Mouse (Mus musculus): Measurements from ENCODE around the gene Gpld1. TPM values are rescaled to one million over a fixed set of nuclear protein-coding genes. Genes with fewer than 3 reads are reported as not detected.

The Gpld1 gene
- polyA plus RNA-seq, 1 experiment from 2014 or later, result 0.87 TPM

DNA sequence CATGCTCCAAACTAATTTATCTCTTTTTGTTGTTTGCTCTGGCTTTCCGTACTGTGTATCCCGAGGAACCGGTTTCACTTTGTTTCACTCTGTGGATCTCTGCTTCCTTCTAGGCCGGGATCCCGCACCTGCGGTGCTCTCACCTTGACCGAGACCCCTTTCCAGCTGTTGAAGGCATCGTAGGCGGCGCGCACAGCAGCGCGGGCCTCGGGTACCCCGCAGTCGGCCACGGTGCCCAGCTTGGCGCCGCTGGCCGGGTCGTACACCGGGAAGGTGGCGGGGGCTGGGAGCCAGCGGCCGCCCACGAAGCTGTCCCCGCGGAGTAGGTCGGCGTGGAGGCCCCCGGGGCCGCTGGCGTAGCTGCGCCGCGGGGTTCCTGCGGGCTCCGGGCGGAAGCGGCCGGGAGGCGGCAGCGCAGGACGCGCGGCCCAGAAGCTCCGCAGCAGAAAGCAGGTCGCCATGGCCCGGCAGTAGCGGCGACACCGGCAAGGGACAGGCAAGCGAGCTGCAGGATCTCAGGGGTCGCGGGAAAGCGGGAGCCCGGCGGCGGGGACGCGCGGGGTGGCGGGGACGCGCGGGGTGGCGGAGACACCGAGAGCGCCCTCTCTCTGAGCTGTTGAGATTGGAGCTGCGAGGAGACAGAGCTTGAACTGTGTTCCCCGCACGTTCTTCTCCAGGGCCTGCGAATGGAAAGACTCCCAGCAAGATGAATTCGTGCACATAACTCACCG, 5.7 kb upstream of the Gpld1 start, which contains the start of gene Aldh5a1:
Gene Aldh5a1, minus strand, starts transcription at position 554 of the 731 bp plus-strand sequence.
- WGBS, result under 1% methylated on average over 75 of the region's 75 CpGs
- Histone ChIP-seq H3K27ac (ENCODE audit: low read depth, low read length) (peak within 1 kb of the TSS; percentile 53; the same call in 1 of the 2 replicates), H3K9me3 (ENCODE audit: control insufficient read depth, low read length) (no peaks in the 10 kb centered on the region), H3K36me3 (ENCODE audit: control insufficient read depth, insufficient read depth, low read length) (no peaks in the 10 kb centered on the region), H3K4me3 (ENCODE audit: low read depth, low read length) (peak within 1 kb of the TSS; percentile 82), H3K27me3 (ENCODE audit: control insufficient read depth, insufficient read depth, low read length) (no peaks in the 10 kb centered on the region), H3K4me1 (replicated peaks; ENCODE audit: control insufficient read depth, insufficient read depth, low read length) (0 out of 2 replicates have a peak, but pooled peaks cover 2% of the 10 kb centered on the region), H3K4me2 (ENCODE audit: low read depth, low read length, severe bottlenecking) (peak within 1 kb of the TSS; percentile 88), H3K9ac (ENCODE audit: low read length) (peak within 1 kb of the TSS; percentile 92)
- DNase-seq (ENCODE audit: low spot score) (peak; percentile 91), ATAC-seq (replicated peaks; ENCODE audit: low FRiP score) (peak; percentile 89)

DNA sequence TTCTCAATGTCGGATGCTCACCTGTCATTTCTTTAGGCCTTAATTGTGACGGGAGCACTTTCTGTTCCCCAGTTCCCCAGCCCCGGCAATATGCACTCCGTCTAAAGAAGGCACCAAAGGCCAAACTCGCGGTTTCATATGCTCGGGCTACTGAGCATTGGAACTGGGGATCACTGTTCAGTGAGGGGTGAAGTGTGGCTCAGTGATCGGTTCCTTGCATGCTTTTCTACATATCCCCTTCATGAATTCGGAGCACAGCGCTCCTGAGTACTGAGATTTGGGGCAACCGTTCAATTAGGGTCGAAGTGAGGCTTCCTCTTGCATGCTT, 5.1 kb upstream of the Gpld1 start:
- ATAC-seq (replicated peaks; ENCODE audit: low FRiP score) (peak; percentile 45), DNase-seq (ENCODE audit: low spot score) (no peak)
- 17% methylated on average over 12 of the region's 12 CpGs for WGBS
- Histone ChIP-seq H3K4me1 (replicated peaks; ENCODE audit: control insufficient read depth, insufficient read depth, low read length) (0 out of 2 replicates have a peak, but pooled peaks cover 2% of the 10 kb centered on the region), H3K4me2 (ENCODE audit: low read depth, low read length, severe bottlenecking) (peak overlapping the region; percentile 88), H3K27me3 (ENCODE audit: control insufficient read depth, insufficient read depth, low read length) (no peaks in the 10 kb centered on the region), H3K36me3 (ENCODE audit: control insufficient read depth, insufficient read depth, low read length) (no peaks in the 10 kb centered on the region), H3K9me3 (ENCODE audit: control insufficient read depth, low read length) (no peaks in the 10 kb centered on the region), H3K9ac (ENCODE audit: low read length) (peak overlapping the region; percentile 92), H3K4me3 (ENCODE audit: low read depth, low read length) (peak overlapping the region; percentile 82), H3K27ac (ENCODE audit: low read depth, low read length) (no peak overlapping the region)

DNA sequence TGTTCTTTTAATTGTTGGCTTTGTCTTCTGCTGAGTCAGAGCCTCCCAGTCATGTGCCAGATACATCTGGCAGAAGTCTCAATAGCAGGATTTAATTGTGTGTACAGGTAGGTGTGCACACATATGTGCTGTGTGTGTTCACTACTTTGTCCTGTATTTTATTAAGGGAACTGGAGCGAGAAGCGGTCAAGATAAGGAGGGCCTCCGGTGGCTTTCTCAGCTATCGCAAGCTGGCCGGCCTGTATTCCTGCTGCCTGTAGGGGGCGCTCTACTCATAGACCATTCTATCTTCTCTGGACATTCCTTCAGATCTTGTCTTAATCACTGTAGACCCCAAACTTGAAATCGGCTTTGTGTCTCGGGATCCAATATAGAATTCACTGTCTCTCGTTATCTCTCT, 4.3 kb upstream of the Gpld1 start:
- Histone ChIP-seq H3K4me1 (replicated peaks; ENCODE audit: control insufficient read depth, insufficient read depth, low read length) (0 out of 2 replicates have a peak, but pooled peaks cover 2% of the 10 kb centered on the region), H3K36me3 (ENCODE audit: control insufficient read depth, insufficient read depth, low read length) (no peaks in the 10 kb centered on the region), H3K27ac (ENCODE audit: low read depth, low read length) (no peak overlapping the region), H3K4me3 (ENCODE audit: low read depth, low read length) (no peak overlapping the region), H3K9me3 (ENCODE audit: control insufficient read depth, low read length) (no peaks in the 10 kb centered on the region), H3K4me2 (ENCODE audit: low read depth, low read length, severe bottlenecking) (no peak overlapping the region), H3K27me3 (ENCODE audit: control insufficient read depth, insufficient read depth, low read length) (no peaks in the 10 kb centered on the region), H3K9ac (ENCODE audit: low read length) (no peak overlapping the region)
- DNase-seq (ENCODE audit: low spot score), result peak; percentile 81
- 28% methylated on average over 9 of the region's 9 CpGs for WGBS
- no peak for ATAC-seq (replicated peaks; ENCODE audit: low FRiP score)

DNA sequence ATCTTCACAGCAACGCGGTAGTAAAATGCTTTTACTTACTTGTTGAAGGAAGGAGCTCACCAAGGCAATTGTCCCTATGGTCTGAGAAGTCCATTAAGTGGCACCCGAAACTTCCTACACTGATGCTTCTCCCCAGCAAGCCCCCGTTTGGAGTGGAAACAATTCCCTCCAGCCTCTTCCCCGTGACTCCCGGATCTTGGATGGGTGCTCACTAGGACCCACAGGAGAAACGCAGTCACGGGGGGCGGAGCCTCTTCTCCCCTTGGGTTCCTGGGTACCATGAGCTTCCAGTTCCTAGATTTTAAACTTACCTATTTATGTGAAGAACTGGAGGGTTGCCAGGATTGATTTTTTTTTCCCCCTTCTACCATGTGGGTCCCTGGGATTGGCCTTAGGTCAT, 3.5 kb upstream of the Gpld1 start:
- Histone ChIP-seq H3K36me3 (ENCODE audit: control insufficient read depth, insufficient read depth, low read length) (no peaks in the 10 kb centered on the region), H3K9ac (ENCODE audit: low read length) (no peak overlapping the region), H3K4me1 (replicated peaks; ENCODE audit: control insufficient read depth, insufficient read depth, low read length) (0 out of 2 replicates have a peak, but pooled peaks cover 2% of the 10 kb centered on the region), H3K27ac (ENCODE audit: low read depth, low read length) (no peak overlapping the region), H3K9me3 (ENCODE audit: control insufficient read depth, low read length) (no peaks in the 10 kb centered on the region), H3K4me2 (ENCODE audit: low read depth, low read length, severe bottlenecking) (no peak overlapping the region), H3K4me3 (ENCODE audit: low read depth, low read length) (no peak overlapping the region), H3K27me3 (ENCODE audit: control insufficient read depth, insufficient read depth, low read length) (no peaks in the 10 kb centered on the region)
- WGBS, result 87% methylated on average over 9 of the region's 9 CpGs
- DNase-seq (ENCODE audit: low spot score), result no peak
- ATAC-seq (replicated peaks; ENCODE audit: low FRiP score), result no peak

DNA sequence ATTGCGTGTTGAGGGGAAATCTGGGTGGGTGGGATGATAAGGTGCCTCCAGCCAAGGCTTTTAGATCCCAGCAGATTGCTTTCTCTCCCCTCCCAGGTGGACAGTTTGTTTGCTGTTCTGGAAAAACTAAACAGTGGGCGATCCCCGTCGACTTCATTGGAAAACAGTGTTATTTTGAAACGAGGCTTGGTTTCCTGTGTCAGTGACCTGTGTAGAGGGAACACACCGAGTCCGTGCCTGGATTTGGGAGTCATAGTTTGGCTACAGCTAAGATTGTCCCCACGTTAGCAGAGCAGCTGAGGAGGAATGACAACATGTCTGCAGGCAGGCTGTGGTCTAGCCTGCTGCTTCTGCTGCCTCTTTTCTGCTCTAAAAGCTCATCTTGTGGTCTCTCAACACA, 351 bp downstream of the Gpld1 start:
- Histone ChIP-seq H3K9me3 (ENCODE audit: control insufficient read depth, low read length) (no peaks in the 10 kb centered on the region), H3K4me3 (ENCODE audit: low read depth, low read length) (no peak overlapping the region), H3K27me3 (ENCODE audit: control insufficient read depth, insufficient read depth, low read length) (no peaks in the 10 kb centered on the region), H3K4me2 (ENCODE audit: low read depth, low read length, severe bottlenecking) (no peak overlapping the region), H3K27ac (ENCODE audit: low read depth, low read length) (no peak overlapping the region), H3K9ac (ENCODE audit: low read length) (no peak overlapping the region), H3K36me3 (ENCODE audit: control insufficient read depth, insufficient read depth, low read length) (no peaks in the 10 kb centered on the region), H3K4me1 (replicated peaks; ENCODE audit: control insufficient read depth, insufficient read depth, low read length) (no peaks in the 10 kb centered on the region)
- ATAC-seq (replicated peaks; ENCODE audit: low FRiP score) (no peak), DNase-seq (ENCODE audit: low spot score) (no peak)
- WGBS, result 84% methylated on average over 8 of the region's 8 CpGs

DNA sequence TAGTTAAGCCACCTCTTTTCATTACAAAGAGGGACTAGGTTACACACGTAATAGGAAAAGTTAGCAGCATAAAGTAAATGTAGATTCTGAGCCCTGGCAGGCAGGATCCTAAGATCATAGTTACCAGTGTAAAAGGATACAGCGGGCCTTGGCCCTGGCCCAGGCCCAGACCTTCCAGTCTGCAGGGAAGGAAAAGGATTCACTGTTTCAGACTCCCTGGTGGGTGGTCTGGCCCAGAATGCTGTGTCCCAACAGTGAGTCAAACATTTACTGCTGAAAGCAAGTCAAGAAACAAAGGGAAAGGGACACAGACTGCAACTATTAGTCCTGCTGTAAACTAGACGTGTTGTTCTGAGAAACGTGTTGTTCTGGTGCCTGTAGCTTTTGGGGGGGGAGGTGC, 2.6 kb downstream of the Gpld1 start:
- ATAC-seq (replicated peaks; ENCODE audit: low FRiP score), result no peak
- no peak overlapping the region for H3K4me2 ChIP-seq (ENCODE audit: low read depth, low read length, severe bottlenecking)
- H3K27ac ChIP-seq (ENCODE audit: low read depth, low read length), result no peak overlapping the region
- H3K36me3 ChIP-seq (ENCODE audit: control insufficient read depth, insufficient read depth, low read length), result no peaks in the 10 kb centered on the region
- no peak for DNase-seq (ENCODE audit: low spot score)
- no peaks in the 10 kb centered on the region for H3K27me3 ChIP-seq (ENCODE audit: control insufficient read depth, insufficient read depth, low read length)
- no peak overlapping the region for H3K4me3 ChIP-seq (ENCODE audit: low read depth, low read length)
- H3K9ac ChIP-seq (ENCODE audit: low read length), result no peak overlapping the region
- no peaks in the 10 kb centered on the region for H3K9me3 ChIP-seq (ENCODE audit: control insufficient read depth, low read length)
- WGBS, result 23% methylated on average over 4 of the region's 4 CpGs
- H3K4me1 ChIP-seq (replicated peaks; ENCODE audit: control insufficient read depth, insufficient read depth, low read length), result no peaks in the 10 kb centered on the region

DNA sequence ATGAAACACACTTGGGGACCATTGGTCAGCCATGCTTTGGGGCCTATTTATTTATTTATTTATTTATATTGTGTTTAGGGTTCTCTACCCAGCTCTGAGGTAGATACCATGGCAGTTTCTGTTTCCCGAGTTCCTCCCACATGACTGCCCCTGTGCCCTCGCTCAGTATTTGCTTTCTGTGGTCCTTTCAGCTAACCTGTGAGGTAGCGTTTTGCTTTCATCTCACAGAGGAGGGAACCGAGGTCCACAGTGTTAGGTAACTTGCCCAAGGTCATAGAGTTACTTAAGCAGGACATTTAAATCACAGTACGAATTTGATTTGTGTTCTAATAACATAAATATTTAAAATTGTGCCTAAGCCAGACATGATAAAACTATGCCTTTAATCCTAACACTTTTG, 4.2 kb downstream of the Gpld1 start:
- Histone ChIP-seq H3K9ac (ENCODE audit: low read length) (no peak overlapping the region), H3K27me3 (ENCODE audit: control insufficient read depth, insufficient read depth, low read length) (no peaks in the 10 kb centered on the region), H3K9me3 (ENCODE audit: control insufficient read depth, low read length) (no peaks in the 10 kb centered on the region), H3K4me1 (replicated peaks; ENCODE audit: control insufficient read depth, insufficient read depth, low read length) (no peaks in the 10 kb centered on the region), H3K4me3 (ENCODE audit: low read depth, low read length) (no peak overlapping the region), H3K4me2 (ENCODE audit: low read depth, low read length, severe bottlenecking) (no peak overlapping the region), H3K36me3 (ENCODE audit: control insufficient read depth, insufficient read depth, low read length) (no peaks in the 10 kb centered on the region), H3K27ac (ENCODE audit: low read depth, low read length) (no peak overlapping the region)
- DNase-seq (ENCODE audit: low spot score) (no peak), ATAC-seq (replicated peaks; ENCODE audit: low FRiP score) (no peak)
- WGBS, result 86% methylated on average over 5 of the region's 5 CpGs

DNA sequence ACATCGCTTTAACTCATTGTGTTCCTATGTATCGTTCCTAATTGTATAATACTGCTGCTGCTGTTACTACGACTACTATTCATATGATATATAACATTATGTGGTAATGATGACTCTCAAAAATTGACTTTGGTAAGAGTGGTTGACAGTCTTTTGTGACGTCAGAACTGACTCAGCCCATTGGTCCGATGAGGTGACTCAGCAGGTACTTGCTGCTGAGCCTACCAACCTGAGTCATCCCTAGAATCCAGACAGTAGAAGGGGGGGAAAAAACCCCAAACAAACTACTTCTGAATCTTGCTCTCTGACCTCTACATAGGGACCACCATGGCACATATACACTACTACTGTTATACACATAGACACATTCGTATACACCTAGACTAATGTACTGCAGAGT, 5.9 kb downstream of the Gpld1 start:
- no peak for ATAC-seq (replicated peaks; ENCODE audit: low FRiP score)
- 91% methylated on average over 6 of the region's 6 CpGs for WGBS
- H3K27ac ChIP-seq (ENCODE audit: low read depth, low read length), result no peak overlapping the region

DNA sequence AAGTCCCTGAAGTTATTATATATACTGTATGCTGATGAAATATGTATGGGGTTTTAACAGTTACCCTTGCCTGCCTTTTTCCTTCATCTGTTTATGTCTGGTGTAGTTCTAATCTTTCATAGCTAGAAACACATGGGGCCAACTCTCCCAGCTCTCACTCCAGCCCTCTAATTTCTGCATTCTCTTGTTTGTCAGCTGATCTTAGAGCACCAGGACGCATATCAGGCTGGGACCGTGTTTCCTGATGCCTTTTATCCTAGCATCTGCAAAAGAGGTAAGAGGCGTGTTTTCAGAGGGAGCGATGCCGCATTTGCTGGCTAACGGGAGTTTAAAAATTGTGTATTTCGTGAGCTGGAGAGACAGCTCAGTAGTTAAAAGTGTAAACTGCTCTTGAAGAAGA, 9.7 kb downstream of the Gpld1 start:
- H3K36me3 ChIP-seq (ENCODE audit: control insufficient read depth, insufficient read depth, low read length), result no peaks in the 10 kb centered on the region
- no peak overlapping the region for H3K9ac ChIP-seq (ENCODE audit: low read length)
- no peaks in the 10 kb centered on the region for H3K9me3 ChIP-seq (ENCODE audit: control insufficient read depth, low read length)
- no peaks in the 10 kb centered on the region for H3K27me3 ChIP-seq (ENCODE audit: control insufficient read depth, insufficient read depth, low read length)
- no peak overlapping the region for H3K27ac ChIP-seq (ENCODE audit: low read depth, low read length)
- no peak overlapping the region for H3K4me2 ChIP-seq (ENCODE audit: low read depth, low read length, severe bottlenecking)
- WGBS, result 87% methylated on average over 7 of the region's 7 CpGs
- no peak overlapping the region for H3K4me3 ChIP-seq (ENCODE audit: low read depth, low read length)
- no peaks in the 10 kb centered on the region for H3K4me1 ChIP-seq (replicated peaks; ENCODE audit: control insufficient read depth, insufficient read depth, low read length)
- DNase-seq (ENCODE audit: low spot score), result no peak
- ATAC-seq (replicated peaks; ENCODE audit: low FRiP score), result no peak

More for the DNA sequence above, 5.9 kb downstream of the Gpld1 start:
- no peaks in the 10 kb centered on the region for H3K4me1 ChIP-seq (replicated peaks; ENCODE audit: control insufficient read depth, insufficient read depth, low read length)
- no peak overlapping the region for H3K9ac ChIP-seq (ENCODE audit: low read length)
- H3K36me3 ChIP-seq (ENCODE audit: control insufficient read depth, insufficient read depth, low read length), result no peaks in the 10 kb centered on the region
- no peaks in the 10 kb centered on the region for H3K9me3 ChIP-seq (ENCODE audit: control insufficient read depth, low read length)
- no peak overlapping the region for H3K4me3 ChIP-seq (ENCODE audit: low read depth, low read length)
- DNase-seq (ENCODE audit: low spot score), result no peak
- no peaks in the 10 kb centered on the region for H3K27me3 ChIP-seq (ENCODE audit: control insufficient read depth, insufficient read depth, low read length)
- no peak overlapping the region for H3K4me2 ChIP-seq (ENCODE audit: low read depth, low read length, severe bottlenecking)

Measured in forebrain, embryonic 11.5 days (tissue).